Mouse (Mus musculus): ENCODE results near the gene Cfap46.

GRCm38 (mm10) chr7:139556331-139556730 is 127.3 kb downstream of the Cfap46 start:
- TF ChIP-seq POLR2A (IDR thresholded peaks at IDR 0.05; ENCODE audit: low read depth, low read length): no peak
- no peak for TF ChIP-seq CTCF (IDR thresholded peaks at IDR 0.05; ENCODE audit: extremely low read depth, insufficient read depth, insufficient read length, insufficient replicate concordance)
